Mouse (Mus musculus): ENCODE measurements around the gene Tldc1.
A peak's percentile ranks its signal among the peaks of the same experiment; 100 is the strongest.

Gene Tldc1

GRCm38 (mm10) chr8:119724596-119724995, 53.6 kb downstream of the Tldc1 start:
- DNase-seq (ENCODE audit: low read depth in 2 of 2, low spot score in 2 of 2), result no peak

DNA sequence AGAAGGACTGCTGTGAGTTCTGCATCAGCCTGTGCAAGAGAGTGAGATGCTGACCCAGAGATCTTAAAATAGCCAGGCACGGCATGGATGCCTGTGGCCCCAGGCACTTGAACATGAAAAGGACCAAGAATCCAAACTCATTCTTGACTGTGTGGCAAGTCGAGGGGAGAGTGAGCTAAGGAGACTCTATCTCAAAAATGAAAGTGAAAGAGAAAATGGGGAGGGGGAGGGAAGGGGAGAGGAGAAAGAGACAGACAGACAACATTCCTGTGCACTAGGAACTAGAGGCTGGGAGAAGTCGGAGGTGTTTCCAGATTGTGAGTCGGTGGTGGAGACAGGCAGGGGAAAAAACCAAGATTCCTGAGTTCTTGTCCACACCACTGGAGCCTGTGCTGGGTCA, 54.5 kb downstream of the Tldc1 start:
- no peak for DNase-seq (ENCODE audit: low read depth in 2 of 2, low spot score in 2 of 2)

GRCm38 (mm10) chr8:119722348-119722747, 55.9 kb downstream of the Tldc1 start:
- DNase-seq (ENCODE audit: low read depth in 2 of 2, low spot score in 2 of 2), result no peak

GRCm38 (mm10) chr8:119719011-119719501, 59.2 kb downstream of the Tldc1 start:
- DNase-seq (ENCODE audit: low read depth in 2 of 2, low spot score in 2 of 2), result no peak

- peak; percentile 11 to 42 for DNase-seq (ENCODE audit: low read depth in 2 of 2, low spot score in 2 of 2)
Observed at GRCm38 (mm10) chr8:119717765-119718164, 60.5 kb downstream of the Tldc1 start.

GRCm38 (mm10) chr8:119716730-119717299, 61.4 kb downstream of the Tldc1 start:
- DNase-seq (ENCODE audit: low read depth in 2 of 2, low spot score in 2 of 2), result no peak

DNA sequence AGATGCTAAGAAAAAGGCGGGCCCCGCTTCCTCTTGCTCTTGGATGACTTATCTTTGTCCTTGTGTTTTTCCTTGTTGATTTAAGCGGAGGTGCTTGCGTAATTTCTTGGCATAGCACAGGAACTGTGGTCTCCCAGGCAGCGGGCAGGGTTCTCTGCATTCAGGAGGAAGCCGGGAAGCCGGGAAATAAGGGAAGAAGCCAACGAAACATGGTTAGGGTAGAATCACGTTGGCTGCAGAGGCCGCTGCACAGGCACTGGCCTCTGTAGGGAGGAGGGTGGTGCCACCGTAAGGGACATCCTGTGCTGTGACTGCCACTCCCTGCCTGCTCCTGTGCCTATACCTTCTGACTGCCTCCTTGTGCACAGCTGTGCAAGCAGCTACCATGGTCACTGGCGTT, 63.0 kb downstream of the Tldc1 start:
- no peak for DNase-seq (ENCODE audit: low read depth in 2 of 2, low spot score in 2 of 2)

DNA sequence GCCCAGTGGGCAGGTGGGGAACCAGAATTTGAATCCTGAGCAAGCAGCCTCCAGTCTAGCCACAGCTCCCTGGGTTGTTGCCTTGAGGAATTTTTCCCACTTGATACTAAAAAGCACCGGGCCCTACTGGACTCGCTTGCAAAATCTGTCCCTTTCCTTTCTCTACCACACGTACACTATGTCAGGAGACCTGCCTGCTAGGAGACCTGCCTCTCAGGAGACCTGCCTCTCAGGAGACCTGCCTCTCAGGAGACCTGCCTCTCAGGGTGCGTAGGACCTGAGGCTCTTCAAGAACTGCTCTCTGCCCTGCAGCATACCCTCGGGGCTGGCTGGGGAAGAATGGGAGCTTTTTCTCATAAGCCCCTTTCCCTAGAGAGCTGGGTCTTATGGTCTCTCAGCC, 64.8 kb downstream of the Tldc1 start:
- DNase-seq (ENCODE audit: low read depth in 2 of 2, low spot score in 2 of 2), result no peak

DNA sequence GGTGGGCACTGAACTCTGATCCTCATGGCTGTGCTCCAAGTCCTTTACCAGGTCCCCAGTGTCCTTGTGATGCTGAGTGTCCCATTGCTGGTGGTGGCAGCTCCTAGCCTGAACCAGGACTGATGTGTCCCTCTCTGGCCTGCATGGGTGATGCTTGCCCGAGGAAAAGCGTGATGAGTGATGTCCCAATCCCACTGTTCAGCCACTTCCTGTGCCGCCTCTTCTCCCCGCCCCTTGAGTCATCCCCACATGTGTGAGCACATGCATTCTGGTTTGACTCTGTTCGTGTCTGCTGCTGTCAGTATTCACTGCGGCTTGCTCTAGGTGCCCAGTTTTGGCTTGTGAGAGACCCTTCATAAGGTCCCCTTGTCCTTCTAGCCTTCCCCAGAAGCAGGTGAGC, 66.0 kb downstream of the Tldc1 start:
- DNase-seq (ENCODE audit: low read depth in 2 of 2, low spot score in 2 of 2), result no peak

All from CD8-positive naive resting alpha-beta T cell, adult 2 months (primary cell).